Mouse (Mus musculus) stomach, embryonic 15.5 days (tissue): ENCODE data around the gene Krtap16-1. TPM values are rescaled to one million over a fixed set of nuclear protein-coding genes. Genes with fewer than 3 reads are reported as not detected.
A peak's percentile ranks its signal among the peaks of the same experiment; 100 is the strongest.

Source experiments
- ATAC-seq: fragments of 200-750 bp; cut with Nextera tagmentation; 2 replicates; pipeline ENCODE4 v1.8.0; 2017; ENCODE audit warnings: low read depth, moderate number of reproducible peaks, moderate TSS enrichment; ENCODE audit not compliant: insufficient read depth, low FRiP score
- H3K27ac ChIP-seq: fragments of 300-500 bp; sonication (generic); 2 replicates; pipeline ENCODE4 v1.5.1; 2015; ENCODE audit warnings: mild to moderate bottlenecking, inconsistent platforms
- H3K27me3 ChIP-seq: fragments of 300-500 bp; sonication (generic); replicated peaks from 2 replicates; pipeline ENCODE4 v1.6.1; 2015; ENCODE audit warnings: inconsistent platforms
- H3K36me3 ChIP-seq: fragments of 300-500 bp; sonication (generic); 2 replicates; pipeline ENCODE4 v1.6.1; 2015; ENCODE audit warnings: inconsistent platforms
- H3K4me1 ChIP-seq: fragments of 300-500 bp; sonication (generic); 2 replicates; pipeline ENCODE4 v1.6.1; 2015; ENCODE audit warnings: inconsistent platforms
- H3K4me2 ChIP-seq: fragments of 300-500 bp; sonication (generic); 2 replicates; pipeline ENCODE4 v1.6.1; 2015; ENCODE audit warnings: mild to moderate bottlenecking, inconsistent platforms
- H3K4me3 ChIP-seq: fragments of 300-500 bp; sonication (generic); replicated peaks from 2 replicates; pipeline ENCODE4 v1.5.1; 2015; ENCODE audit warnings: inconsistent platforms
- H3K9ac ChIP-seq: fragments of 300-500 bp; sonication (generic); 2 replicates; pipeline ENCODE4 v1.6.1; 2015; ENCODE audit warnings: inconsistent platforms
- H3K9me3 ChIP-seq: fragments of 300-500 bp; sonication (generic); 2 replicates; pipeline ENCODE4 v1.6.1; 2016; ENCODE audit warnings: inconsistent platforms
- WGBS: fragments of 180-500 bp; shearing (Covaris S2); methylation state at CpG from one replicate; pipeline ENCODE4 v1.1.7; 2015; 5-methylcytosine and 5-hydroxymethylcytosine counted together
- polyA plus RNA-seq: library from polyadenylated mRNA; unstranded; fragments of >200 nt; fragmentation: Nextera tagmentation; extraction: Ambion mirVana; gene quantifications from 2 replicates; pipeline ENCODE4 v1.2.1, GENCODE M21; 2015

The Krtap16-1 gene
- not detected in 2 replicates for polyA plus RNA-seq

DNA sequence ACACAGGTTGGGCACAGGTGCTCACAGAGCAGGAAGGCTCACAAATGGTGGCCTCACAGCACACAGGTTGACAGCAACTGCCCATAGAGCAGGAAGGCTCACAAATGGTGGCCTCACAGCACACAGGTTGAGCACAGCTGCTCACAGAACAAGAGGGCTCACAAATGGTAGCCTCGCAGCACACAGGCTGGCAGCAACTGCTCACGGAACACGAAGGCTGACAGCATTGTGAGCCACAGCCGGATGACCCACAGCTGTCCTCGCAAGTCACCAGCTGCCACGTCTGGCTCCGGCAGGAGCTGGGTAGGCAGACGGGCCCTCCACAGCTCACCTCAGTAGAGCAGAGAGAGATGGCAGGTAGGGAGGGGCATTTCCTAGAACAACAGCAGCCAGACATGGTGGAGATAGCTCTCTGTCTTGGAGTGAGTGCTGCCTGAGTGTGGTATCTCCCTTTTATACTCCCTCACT, at the start of gene Krtap16-1:
Krtap16-1 (minus strand) TSS at position 418 of the 468 bp plus-strand sequence.
- Histone ChIP-seq H3K4me1 (no peaks in the 10 kb centered on the region), H3K27ac (no peak within 1 kb of the TSS), H3K9me3 (no peaks in the 10 kb centered on the region), H3K27me3 (no peaks in the 10 kb centered on the region), H3K9ac (no peak within 1 kb of the TSS), H3K4me2 (no peak within 1 kb of the TSS), H3K4me3 (no peak within 1 kb of the TSS), H3K36me3 (no peaks in the 10 kb centered on the region)
- 68% methylated on average over 8 of the region's 8 CpGs for WGBS
- ATAC-seq = no peak

GRCm38 (mm10) chr11:100029768-100030167, 43.4 kb upstream of the Krtap16-1 start, which contains the start of gene Krt33b:
Krt33b (minus strand) TSS chr11:100029868.
- ATAC-seq = no peak
- Histone ChIP-seq H3K27ac (no peak within 1 kb of the TSS), H3K9me3 (no peaks in the 10 kb centered on the region), H3K36me3 (no peaks in the 10 kb centered on the region), H3K27me3 (no peaks in the 10 kb centered on the region), H3K9ac (no peak within 1 kb of the TSS), H3K4me3 (no peak within 1 kb of the TSS), H3K4me1 (no peaks in the 10 kb centered on the region), H3K4me2 (no peak within 1 kb of the TSS)
- WGBS = 82% methylated on average over 6 of the region's 6 CpGs

- Histone ChIP-seq H3K4me1 (no peaks in the 10 kb centered on the region), H3K27ac (no peak overlapping the region), H3K9ac (no peak overlapping the region), H3K4me3 (no peak overlapping the region), H3K4me2 (no peak overlapping the region), H3K27me3 (no peaks in the 10 kb centered on the region), H3K36me3 (no peaks in the 10 kb centered on the region), H3K9me3 (no peaks in the 10 kb centered on the region)
- 65% methylated on average over 5 of the region's 5 CpGs for WGBS
- ATAC-seq = no peak
Observed at GRCm38 (mm10) chr11:100021438-100021837, 35.0 kb upstream of the Krtap16-1 start.

DNA sequence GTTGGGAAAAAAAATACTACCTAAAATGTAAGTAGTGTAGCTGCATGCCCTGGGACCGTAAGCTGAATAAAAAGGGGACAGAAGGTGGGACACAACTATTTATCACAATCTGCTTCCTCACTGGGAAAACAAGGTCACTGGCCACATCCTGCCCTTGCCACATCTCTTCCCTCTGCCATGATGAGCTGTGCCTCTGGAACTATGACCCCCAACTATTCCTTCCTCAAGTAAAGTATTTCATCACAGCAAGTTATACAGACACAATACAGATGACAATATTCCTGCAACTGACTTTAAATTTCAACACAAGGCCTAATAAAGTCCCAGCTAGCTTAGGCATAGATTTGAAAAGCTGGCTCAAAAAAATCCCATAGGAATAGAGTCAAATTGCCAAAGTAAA, 33.1 kb upstream of the Krtap16-1 start:
- no peak overlapping the region for H3K27ac ChIP-seq
- no peak overlapping the region for H3K4me3 ChIP-seq
- H3K36me3 ChIP-seq = no peaks in the 10 kb centered on the region
- H3K9me3 ChIP-seq = no peaks in the 10 kb centered on the region
- no peak for ATAC-seq
- no peaks in the 10 kb centered on the region for H3K4me1 ChIP-seq
- no peak overlapping the region for H3K9ac ChIP-seq
- WGBS = 82% methylated on average over 1 of the region's 1 CpGs
- H3K27me3 ChIP-seq = no peaks in the 10 kb centered on the region
- H3K4me2 ChIP-seq = no peak overlapping the region

DNA sequence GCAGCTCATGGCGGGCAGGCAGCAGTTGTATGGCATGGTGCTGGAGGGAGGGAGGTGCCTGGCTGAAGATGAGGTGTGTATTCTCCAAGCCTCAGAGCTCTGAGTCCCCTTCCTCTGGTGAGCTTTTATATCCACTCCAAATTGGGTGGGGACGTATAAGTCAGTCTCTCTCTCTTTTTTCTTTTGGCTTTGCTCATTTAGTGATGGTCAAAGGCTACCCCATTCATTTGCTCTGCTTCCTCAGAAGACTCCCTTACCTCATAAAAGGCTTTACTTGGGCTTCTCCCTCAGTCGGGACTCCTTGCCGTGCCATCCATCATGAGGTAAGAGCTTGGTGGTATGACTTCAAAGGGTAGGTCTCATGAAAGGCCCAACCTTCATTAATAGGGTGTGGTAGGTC, 29.7 kb upstream of the Krtap16-1 start, which contains the start of gene Krt33a:
Krt33a (minus strand) TSS at position 101 of the 400 bp plus-strand sequence.
- Histone ChIP-seq H3K4me1 (no peaks in the 10 kb centered on the region), H3K27ac (no peak within 1 kb of the TSS), H3K9me3 (no peaks in the 10 kb centered on the region), H3K36me3 (no peaks in the 10 kb centered on the region), H3K9ac (no peak within 1 kb of the TSS), H3K4me2 (no peak within 1 kb of the TSS), H3K27me3 (no peaks in the 10 kb centered on the region), H3K4me3 (no peak within 1 kb of the TSS)
- 66% methylated on average over 4 of the region's 4 CpGs for WGBS
- no peak for ATAC-seq

- H3K36me3 ChIP-seq = no peaks in the 10 kb centered on the region
- no peak overlapping the region for H3K4me3 ChIP-seq
- H3K4me2 ChIP-seq = no peak overlapping the region
- H3K27ac ChIP-seq = peak overlapping the region; percentile 75
- H3K9me3 ChIP-seq = no peaks in the 10 kb centered on the region
- no peaks in the 10 kb centered on the region for H3K27me3 ChIP-seq
- no peaks in the 10 kb centered on the region for H3K4me1 ChIP-seq
- 39% methylated on average over 4 of the region's 4 CpGs for WGBS
- H3K9ac ChIP-seq = no peak overlapping the region
- peak; percentile 56; the same call in 1 of the 2 replicates for ATAC-seq
Observed at GRCm38 (mm10) chr11:100013691-100014171, 27.3 kb upstream of the Krtap16-1 start.

- no peaks in the 10 kb centered on the region for H3K4me1 ChIP-seq
- no peak overlapping the region for H3K4me2 ChIP-seq
- H3K9me3 ChIP-seq = no peaks in the 10 kb centered on the region
- H3K4me3 ChIP-seq = no peak overlapping the region
- H3K27ac ChIP-seq = no peak overlapping the region
- no peak for ATAC-seq
- 84% methylated on average over 5 of the region's 5 CpGs for WGBS
- no peak overlapping the region for H3K9ac ChIP-seq
- H3K27me3 ChIP-seq = no peaks in the 10 kb centered on the region
- no peaks in the 10 kb centered on the region for H3K36me3 ChIP-seq
Observed at GRCm38 (mm10) chr11:100010682-100011081, 24.3 kb upstream of the Krtap16-1 start.

DNA sequence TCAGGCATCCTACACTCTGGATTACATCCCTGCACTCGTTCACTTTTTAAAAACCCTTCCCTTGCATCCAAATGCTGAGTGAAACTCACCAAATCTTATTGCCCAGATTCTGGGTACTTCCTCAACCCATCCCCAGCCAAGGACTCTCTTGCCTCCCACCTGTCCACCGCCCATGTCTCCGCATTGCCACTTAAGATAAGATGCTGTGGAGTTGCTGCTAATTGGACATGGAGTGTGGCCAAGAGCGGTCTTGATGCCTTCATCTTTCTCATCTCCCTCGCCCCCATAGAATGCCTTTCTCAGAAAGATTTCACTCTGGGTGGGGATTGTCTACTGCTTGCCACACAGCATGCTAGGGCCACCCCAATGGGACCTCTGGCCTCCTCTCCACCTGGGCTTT, 21.9 kb upstream of the Krtap16-1 start:
- Histone ChIP-seq H3K27ac (no peak overlapping the region), H3K4me2 (no peak overlapping the region), H3K4me3 (no peak overlapping the region), H3K9ac (no peak overlapping the region), H3K36me3 (no peaks in the 10 kb centered on the region), H3K27me3 (no peaks in the 10 kb centered on the region), H3K4me1 (no peaks in the 10 kb centered on the region), H3K9me3 (no peaks in the 10 kb centered on the region)
- 85% methylated on average over 5 of the region's 5 CpGs for WGBS
- no peak for ATAC-seq

GRCm38 (mm10) chr11:100006624-100007023, 20.2 kb upstream of the Krtap16-1 start:
- H3K4me2 ChIP-seq = no peak overlapping the region
- no peaks in the 10 kb centered on the region for H3K9me3 ChIP-seq
- no peaks in the 10 kb centered on the region for H3K36me3 ChIP-seq
- no peaks in the 10 kb centered on the region for H3K4me1 ChIP-seq
- H3K27me3 ChIP-seq = no peaks in the 10 kb centered on the region
- no peak overlapping the region for H3K27ac ChIP-seq
- no peak overlapping the region for H3K9ac ChIP-seq
- no peak for ATAC-seq
- H3K4me3 ChIP-seq = no peak overlapping the region
- 56% methylated on average over 3 of the region's 3 CpGs for WGBS

DNA sequence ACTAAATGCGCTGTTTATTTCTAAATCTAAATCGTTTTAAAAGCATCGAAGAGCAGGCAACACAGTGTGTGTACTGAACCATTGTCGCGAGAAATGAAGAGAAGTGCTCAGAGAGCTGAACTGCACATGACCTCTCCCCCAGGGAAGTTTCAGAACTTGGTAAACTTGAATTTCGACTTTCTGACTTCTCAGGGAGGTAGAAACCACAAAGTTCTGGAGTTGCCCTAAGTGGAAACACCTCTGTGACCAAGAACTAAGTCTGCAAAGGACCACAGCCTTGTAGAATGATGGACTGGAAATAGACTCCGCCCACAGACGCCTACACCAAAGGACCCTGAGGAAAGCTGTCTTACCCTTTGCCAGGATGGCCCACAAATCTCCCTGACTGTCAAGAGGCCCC, 19.5 kb upstream of the Krtap16-1 start:
- Histone ChIP-seq H3K36me3 (no peaks in the 10 kb centered on the region), H3K9me3 (no peaks in the 10 kb centered on the region), H3K4me1 (no peaks in the 10 kb centered on the region), H3K4me2 (no peak overlapping the region), H3K4me3 (no peak overlapping the region), H3K27ac (peak overlapping the region; percentile 32; the same call in 1 of the 2 replicates), H3K27me3 (no peaks in the 10 kb centered on the region), H3K9ac (no peak overlapping the region)
- 67% methylated on average over 8 of the region's 8 CpGs for WGBS
- ATAC-seq = no peak

DNA sequence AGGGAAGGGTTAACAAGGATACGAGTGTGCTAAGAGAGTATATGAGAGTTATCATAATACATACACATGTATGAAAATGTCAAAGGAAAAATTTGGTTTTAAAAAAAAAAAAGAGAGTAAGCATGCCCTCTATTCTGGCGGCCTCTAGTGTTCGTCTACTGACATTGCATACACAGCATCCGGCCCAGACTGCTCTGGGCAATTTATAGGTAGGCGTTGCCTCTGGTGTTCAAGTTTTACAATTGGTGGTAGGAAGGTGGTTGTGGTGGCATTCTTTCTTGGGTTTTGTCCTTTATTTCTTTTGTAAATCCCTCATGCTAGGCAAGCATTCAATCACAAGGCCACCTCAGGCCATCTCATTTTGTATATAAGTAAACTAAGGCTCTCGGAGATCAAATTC, 18.4 kb upstream of the Krtap16-1 start:
- no peak overlapping the region for H3K4me3 ChIP-seq
- 20% methylated on average over 6 of the region's 6 CpGs for WGBS
- H3K36me3 ChIP-seq = no peaks in the 10 kb centered on the region
- H3K4me2 ChIP-seq = no peak overlapping the region
- no peak for ATAC-seq
- H3K27ac ChIP-seq = no peak overlapping the region
- H3K4me1 ChIP-seq = no peaks in the 10 kb centered on the region
- no peaks in the 10 kb centered on the region for H3K9me3 ChIP-seq
- no peaks in the 10 kb centered on the region for H3K27me3 ChIP-seq
- H3K9ac ChIP-seq = no peak overlapping the region

GRCm38 (mm10) chr11:99999091-99999490, 12.7 kb upstream of the Krtap16-1 start:
- Histone ChIP-seq H3K36me3 (no peaks in the 10 kb centered on the region), H3K9ac (no peak overlapping the region), H3K27ac (no peak overlapping the region), H3K4me2 (no peak overlapping the region), H3K4me1 (no peaks in the 10 kb centered on the region), H3K9me3 (no peaks in the 10 kb centered on the region), H3K27me3 (0 out of 2 replicates have a peak, but pooled peaks cover 3% of the 10 kb centered on the region), H3K4me3 (no peak overlapping the region)
- WGBS = 87% methylated on average over 7 of the region's 7 CpGs
- no peak for ATAC-seq

DNA sequence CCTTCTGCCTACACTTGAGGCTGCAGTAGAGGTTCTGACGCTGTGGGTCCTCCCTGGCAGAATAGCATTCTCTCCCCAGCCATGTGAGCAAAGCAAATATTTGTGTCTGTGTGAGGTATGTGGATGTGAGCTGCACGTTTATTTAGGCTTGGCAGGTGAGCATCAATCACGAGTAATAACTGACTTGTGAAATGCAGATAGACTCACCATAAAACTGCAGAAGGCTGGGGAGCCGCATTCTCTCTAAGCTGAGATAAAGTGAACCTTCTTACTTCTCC, 7.9 kb upstream of the Krtap16-1 start:
- no peak overlapping the region for H3K27ac ChIP-seq
- H3K4me1 ChIP-seq = no peaks in the 10 kb centered on the region
- H3K36me3 ChIP-seq = no peaks in the 10 kb centered on the region
- no peak overlapping the region for H3K9ac ChIP-seq
- H3K9me3 ChIP-seq = no peaks in the 10 kb centered on the region
- ATAC-seq = no peak
- H3K4me3 ChIP-seq = no peak overlapping the region
- H3K4me2 ChIP-seq = no peak overlapping the region
- WGBS = 27% methylated on average over 4 of the region's 4 CpGs
- H3K27me3 ChIP-seq = 0 out of 2 replicates have a peak, but pooled peaks cover 3% of the 10 kb centered on the region
